Mouse (Mus musculus): ENCODE results near the gene Trim26. TPM values are rescaled to one million over a fixed set of nuclear protein-coding genes. Genes with fewer than 3 reads are reported as not detected.
A peak's percentile ranks its signal among the peaks of the same experiment; 100 is the strongest.
"Not testable (repeated sequence)": the region's sequence is repeated elsewhere in the genome, so short reads cannot be mapped to it uniquely, and the experiment has no call there.

Trim26 gene
- 21.1 and 24.6 TPM in 2 replicates for total RNA-seq (2012; rRNA removed)

GRCm38 (mm10) chr17:36836874-36837647 lies at the start of gene Trim26:
Gene Trim26 (plus strand): TSS chr17:36837134.
- peak; percentile 96 for DNase-seq (ENCODE audit: low read depth, low spot score)
- Histone ChIP-seq H3K36me3 (ENCODE audit: control insufficient read depth, insufficient read depth, low read length, poor library complexity, severe bottlenecking) (no peaks in the 10 kb centered on the region; the same call in 1 of the 2 replicates), H3K9ac (ENCODE audit: insufficient read depth, low read depth, low read length, poor library complexity, severe bottlenecking) (peak within 1 kb of the TSS; percentile 90), H3K4me3 (ENCODE audit: insufficient read depth in 1 of 2, low read depth in 1 of 2, low read length in 2 of 2, poor library complexity in 1 of 2, severe bottlenecking in 1 of 2) (peak within 1 kb of the TSS; percentile 78 to 97), H3K4me1 (ENCODE audit: control insufficient read depth in 2 of 2, insufficient read depth in 2 of 2, low read length in 2 of 2, poor library complexity in 1 of 2) (peaks cover 14 to 18% of the 10 kb centered on the region in 2 experiments), H3K9me3 (ENCODE audit: control insufficient read depth, insufficient read depth, low read depth, low read length) (no peaks in the 10 kb centered on the region), H3K27ac (ENCODE audit: insufficient read depth, low read depth, low read length, poor library complexity, severe bottlenecking) (peak within 1 kb of the TSS; percentile 17; the same call in 1 of the 2 replicates)
- TF ChIP-seq MAFK (IDR thresholded peaks at IDR 0.05; ENCODE audit: insufficient read depth, low read depth, low read length): no peak
- peak; percentile 94 for TF ChIP-seq CHD2 (IDR thresholded peaks at IDR 0.05; ENCODE audit: low read depth, low read length)
- in situ Hi-C loops (cut with MboI; ENCODE audit: low sequenced_read_pairs in 2 of 2, unreplicated experiment in 2 of 2): no loop called here

- in situ Hi-C loops (cut with MboI; ENCODE audit: low sequenced_read_pairs in 2 of 2, unreplicated experiment in 2 of 2): no loop called here
- no peaks in the 10 kb centered on the region for H3K4me1 ChIP-seq (ENCODE audit: control insufficient read depth in 2 of 2, insufficient read depth in 2 of 2, low read length in 2 of 2, poor library complexity in 1 of 2)
These were observed 48.6 kb upstream of the Trim26 start for GRCm38 (mm10) chr17:36788351-36788750.

GRCm38 (mm10) chr17:36788801-36789200 lies 48.1 kb upstream of the Trim26 start:
- not testable (repeated sequence) for H3K27ac ChIP-seq (ENCODE audit: insufficient read depth, low read depth, low read length, poor library complexity, severe bottlenecking); H3K9me3 ChIP-seq (ENCODE audit: control insufficient read depth, insufficient read depth, low read depth, low read length)
- DNase-seq (ENCODE audit: low read depth, low spot score): peak; percentile 62

More at GRCm38 (mm10) chr17:36788351-36788750, 48.6 kb upstream of the Trim26 start:
- no peak overlapping the region for H3K4me3 ChIP-seq (ENCODE audit: insufficient read depth in 1 of 2, low read depth in 1 of 2, low read length in 2 of 2, poor library complexity in 1 of 2, severe bottlenecking in 1 of 2)
- no peak overlapping the region for H3K27ac ChIP-seq (ENCODE audit: insufficient read depth, low read depth, low read length, poor library complexity, severe bottlenecking)
- H3K36me3 ChIP-seq (ENCODE audit: control insufficient read depth, insufficient read depth, low read length, poor library complexity, severe bottlenecking): no peaks in the 10 kb centered on the region
- H3K9ac ChIP-seq (ENCODE audit: insufficient read depth, low read depth, low read length, poor library complexity, severe bottlenecking): no peak overlapping the region
- no peak for TF ChIP-seq CHD2 (IDR thresholded peaks at IDR 0.05; ENCODE audit: low read depth, low read length)
- no peak for TF ChIP-seq MAFK (IDR thresholded peaks at IDR 0.05; ENCODE audit: insufficient read depth, low read depth, low read length)
- no peak for TF ChIP-seq ZNF384 (IDR thresholded peaks at IDR 0.05; ENCODE audit: low read depth, low read length)
- no peak for TF ChIP-seq ZC3H11A (IDR thresholded peaks at IDR 0.05; ENCODE audit: borderline replicate concordance, low read depth, low read length)
- TF ChIP-seq HCFC1 (IDR thresholded peaks at IDR 0.05; ENCODE audit: borderline replicate concordance, insufficient read depth, low read length): no peak
- no peak for DNase-seq (ENCODE audit: low read depth, low spot score)
- H3K9me3 ChIP-seq (ENCODE audit: control insufficient read depth, insufficient read depth, low read depth, low read length): no peaks in the 10 kb centered on the region

GRCm38 (mm10) chr17:36799493-36799892 lies 37.4 kb upstream of the Trim26 start:
- no peaks in the 10 kb centered on the region for H3K4me1 ChIP-seq (ENCODE audit: control insufficient read depth in 2 of 2, insufficient read depth in 2 of 2, low read length in 2 of 2, poor library complexity in 1 of 2)
- TF ChIP-seq HCFC1 (IDR thresholded peaks at IDR 0.05; ENCODE audit: borderline replicate concordance, insufficient read depth, low read length) (no peak), CHD2 (IDR thresholded peaks at IDR 0.05; ENCODE audit: low read depth, low read length) (no peak), ZC3H11A (IDR thresholded peaks at IDR 0.05; ENCODE audit: borderline replicate concordance, low read depth, low read length) (no peak), MAFK (IDR thresholded peaks at IDR 0.05; ENCODE audit: insufficient read depth, low read depth, low read length) (no peak), ZNF384 (IDR thresholded peaks at IDR 0.05; ENCODE audit: low read depth, low read length) (no peak)
- in situ Hi-C loops (cut with MboI; ENCODE audit: low sequenced_read_pairs in 2 of 2, unreplicated experiment in 2 of 2): no loop called here
- H3K4me3 ChIP-seq (ENCODE audit: insufficient read depth in 1 of 2, low read depth in 1 of 2, low read length in 2 of 2, poor library complexity in 1 of 2, severe bottlenecking in 1 of 2): no peak overlapping the region
- no peak overlapping the region for H3K9ac ChIP-seq (ENCODE audit: insufficient read depth, low read depth, low read length, poor library complexity, severe bottlenecking)
- no peak for DNase-seq (ENCODE audit: low read depth, low spot score)
- no peak overlapping the region for H3K27ac ChIP-seq (ENCODE audit: insufficient read depth, low read depth, low read length, poor library complexity, severe bottlenecking)
- H3K36me3 ChIP-seq (ENCODE audit: control insufficient read depth, insufficient read depth, low read length, poor library complexity, severe bottlenecking): no peaks in the 10 kb centered on the region
- no peaks in the 10 kb centered on the region for H3K9me3 ChIP-seq (ENCODE audit: control insufficient read depth, insufficient read depth, low read depth, low read length)

More at GRCm38 (mm10) chr17:36788801-36789200, 48.1 kb upstream of the Trim26 start:
- peak; percentile 67; the same call in 1 of the 2 replicates for TF ChIP-seq ZC3H11A (IDR thresholded peaks at IDR 0.05; ENCODE audit: borderline replicate concordance, low read depth, low read length)
- in situ Hi-C loops (cut with MboI; ENCODE audit: low sequenced_read_pairs in 2 of 2, unreplicated experiment in 2 of 2); H3K4me1 ChIP-seq (ENCODE audit: control insufficient read depth in 2 of 2, insufficient read depth in 2 of 2, low read length in 2 of 2, poor library complexity in 1 of 2); H3K4me3 ChIP-seq (ENCODE audit: insufficient read depth in 1 of 2, low read depth in 1 of 2, low read length in 2 of 2, poor library complexity in 1 of 2, severe bottlenecking in 1 of 2); H3K9ac ChIP-seq (ENCODE audit: insufficient read depth, low read depth, low read length, poor library complexity, severe bottlenecking); H3K36me3 ChIP-seq (ENCODE audit: control insufficient read depth, insufficient read depth, low read length, poor library complexity, severe bottlenecking): not testable (repeated sequence)

GRCm38 (mm10) chr17:36799921-36800462 lies 36.9 kb upstream of the Trim26 start:
- in situ Hi-C loops (cut with MboI; ENCODE audit: low sequenced_read_pairs in 2 of 2, unreplicated experiment in 2 of 2); H3K4me3 ChIP-seq (ENCODE audit: insufficient read depth in 1 of 2, low read depth in 1 of 2, low read length in 2 of 2, poor library complexity in 1 of 2, severe bottlenecking in 1 of 2); DNase-seq (ENCODE audit: low read depth, low spot score); H3K4me1 ChIP-seq (ENCODE audit: control insufficient read depth in 2 of 2, insufficient read depth in 2 of 2, low read length in 2 of 2, poor library complexity in 1 of 2); H3K9ac ChIP-seq (ENCODE audit: insufficient read depth, low read depth, low read length, poor library complexity, severe bottlenecking); H3K9me3 ChIP-seq (ENCODE audit: control insufficient read depth, insufficient read depth, low read depth, low read length); H3K27ac ChIP-seq (ENCODE audit: insufficient read depth, low read depth, low read length, poor library complexity, severe bottlenecking); H3K36me3 ChIP-seq (ENCODE audit: control insufficient read depth, insufficient read depth, low read length, poor library complexity, severe bottlenecking): not testable (repeated sequence)
